Mouse (Mus musculus): Measurements from ENCODE around the gene Kif3a.
"Not testable (repeated sequence)": the region's sequence is repeated elsewhere in the genome, so short reads cannot be mapped to it uniquely, and the experiment has no call there.

The Kif3a gene

GRCm38 (mm10) chr11:53543021-53543420 is 24.2 kb upstream of the Kif3a start:
- no peak for DNase-seq (ENCODE audit: inconsistent ontology term)

- DNase-seq (ENCODE audit: inconsistent ontology term): no peak
These were observed 20.9 kb upstream of the Kif3a start for GRCm38 (mm10) chr11:53546271-53546670.

GRCm38 (mm10) chr11:53547566-53547965 is 19.6 kb upstream of the Kif3a start:
- no peak for DNase-seq (ENCODE audit: inconsistent ontology term)

- no peak for DNase-seq (ENCODE audit: inconsistent ontology term)
These were observed 19.1 kb upstream of the Kif3a start for GRCm38 (mm10) chr11:53548036-53548605.

GRCm38 (mm10) chr11:53550714-53551113 is 16.5 kb upstream of the Kif3a start:
- no peak for DNase-seq (ENCODE audit: inconsistent ontology term)

GRCm38 (mm10) chr11:53551754-53552153 is 15.4 kb upstream of the Kif3a start:
- peak; percentile 39 for DNase-seq (ENCODE audit: inconsistent ontology term)

- DNase-seq (ENCODE audit: inconsistent ontology term): not testable (repeated sequence)
These were observed 10.7 kb upstream of the Kif3a start for GRCm38 (mm10) chr11:53556529-53556928.

GRCm38 (mm10) chr11:53557992-53558391 is 9.2 kb upstream of the Kif3a start:
- DNase-seq (ENCODE audit: inconsistent ontology term): not testable (repeated sequence)

- DNase-seq (ENCODE audit: inconsistent ontology term): not testable (repeated sequence)
These were observed 7.2 kb upstream of the Kif3a start for GRCm38 (mm10) chr11:53559980-53560379.

GRCm38 (mm10) chr11:53561986-53562385 is 5.2 kb upstream of the Kif3a start:
- no peak for DNase-seq (ENCODE audit: inconsistent ontology term)

GRCm38 (mm10) chr11:53566646-53567045 is 533 bp upstream of the Kif3a start:
- DNase-seq (ENCODE audit: inconsistent ontology term): no peak

GRCm38 (mm10) chr11:53580562-53580961 is 13.4 kb downstream of the Kif3a start:
- DNase-seq (ENCODE audit: inconsistent ontology term): no peak

- DNase-seq (ENCODE audit: inconsistent ontology term): no peak
These were observed 16.0 kb downstream of the Kif3a start for GRCm38 (mm10) chr11:53583151-53583550.

- no peak for DNase-seq (ENCODE audit: inconsistent ontology term)
These were observed 17.7 kb downstream of the Kif3a start for GRCm38 (mm10) chr11:53584849-53585248.

GRCm38 (mm10) chr11:53585510-53585909 is 18.3 kb downstream of the Kif3a start:
- no peak for DNase-seq (ENCODE audit: inconsistent ontology term)

- DNase-seq (ENCODE audit: inconsistent ontology term): no peak
These were observed 21.1 kb downstream of the Kif3a start for GRCm38 (mm10) chr11:53588279-53588678.

GRCm38 (mm10) chr11:53590368-53590768 is 23.2 kb downstream of the Kif3a start:
- DNase-seq (ENCODE audit: inconsistent ontology term): peak; percentile 32

- no peak for DNase-seq (ENCODE audit: inconsistent ontology term)
These were observed 23.9 kb downstream of the Kif3a start for GRCm38 (mm10) chr11:53591116-53591515.

GRCm38 (mm10) chr11:53604983-53605382 is 37.8 kb downstream of the Kif3a start:
- DNase-seq (ENCODE audit: inconsistent ontology term): no peak

GRCm38 (mm10) chr11:53605609-53606008 is 38.4 kb downstream of the Kif3a start:
- DNase-seq (ENCODE audit: inconsistent ontology term): no peak

- no peak for DNase-seq (ENCODE audit: inconsistent ontology term)
These were observed 42.1 kb downstream of the Kif3a start for GRCm38 (mm10) chr11:53609231-53609630.

GRCm38 (mm10) chr11:53609672-53610071 is 42.5 kb downstream of the Kif3a start:
- DNase-seq (ENCODE audit: inconsistent ontology term): no peak

- DNase-seq (ENCODE audit: inconsistent ontology term): no peak
These were observed 48.0 kb downstream of the Kif3a start for GRCm38 (mm10) chr11:53615172-53615571.

- DNase-seq (ENCODE audit: inconsistent ontology term): no peak
These were observed 48.4 kb downstream of the Kif3a start for GRCm38 (mm10) chr11:53615575-53615974.

Measured in Muller cell, postnatal 12 days (primary cell).